Mouse (Mus musculus) adrenal gland, postnatal 14 days (tissue): ENCODE measurements around the gene Ggt6. TPM values are rescaled to one million over a fixed set of nuclear protein-coding genes. Genes with fewer than 3 reads are reported as not detected.

Experiments used
- DNase-seq: peaks from one replicate; pipeline ENCODE4 v3.0.0; 2021; ENCODE audit warnings: mixed read lengths
- long read RNA-seq, 2 experiments: library from polyadenylated mRNA; stranded (forward); transcript quantifications; one replicate each; pipeline ENCODE4 v2.0.0; 2021
- total RNA-seq: library from RNA; stranded (reverse); gene quantifications from 2 replicates; pipeline ENCODE4 v1.2.3, GENCODE M21; 2021

Ggt6 gene
- 1.7 and 2.8 TPM in 2 replicates for total RNA-seq
- long read RNA-seq, experiment 1, partial matches to known transcripts, result 1 of 4 reads
- long read RNA-seq, experiment 1, other reads (novel, unspliced or antisense), result 2 of 4 reads
- long read RNA-seq, experiment 2, partial matches to known transcripts, result 0 of 2 reads
- long read RNA-seq, experiment 2, other reads (novel, unspliced or antisense), result 2 of 2 reads

DNA sequence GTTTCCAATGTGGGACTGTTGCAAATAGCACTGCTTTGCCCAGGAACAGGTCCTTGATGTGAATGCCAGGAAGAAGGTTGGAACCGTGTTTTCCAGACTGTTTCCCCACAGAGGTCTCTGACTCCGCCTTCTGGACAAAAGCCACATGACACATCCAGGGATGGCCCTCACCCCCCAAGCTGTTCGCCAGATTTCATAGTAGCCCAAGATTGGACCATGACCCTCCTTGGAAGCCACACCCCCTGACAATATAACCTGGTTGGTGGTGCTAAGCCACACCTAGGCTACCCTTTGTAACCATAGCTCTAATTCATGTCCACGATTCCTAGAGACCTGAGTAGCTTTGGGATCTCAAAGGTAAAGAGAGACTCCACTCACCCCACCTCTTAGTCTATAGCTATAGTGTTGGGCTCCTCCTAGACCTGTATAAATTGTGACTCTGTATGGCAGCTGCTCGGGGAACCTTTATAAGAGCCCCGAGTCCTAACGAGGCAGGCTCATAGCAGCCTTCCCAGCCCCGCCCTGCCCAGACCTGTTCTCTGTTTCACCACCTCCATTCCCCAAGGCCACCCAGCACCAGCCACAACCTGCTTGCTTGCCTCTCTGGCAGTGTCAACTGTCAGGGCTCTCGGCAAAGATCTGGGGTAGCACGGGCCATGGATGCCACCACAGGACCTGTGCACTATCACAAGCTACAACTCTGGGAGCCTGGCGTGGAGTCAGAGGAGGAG is at the start of gene Ggt6:
Gene Ggt6 (plus strand): TSS at position 564 of the 731 bp plus-strand sequence.
- peak; percentile 84 for DNase-seq

DNA sequence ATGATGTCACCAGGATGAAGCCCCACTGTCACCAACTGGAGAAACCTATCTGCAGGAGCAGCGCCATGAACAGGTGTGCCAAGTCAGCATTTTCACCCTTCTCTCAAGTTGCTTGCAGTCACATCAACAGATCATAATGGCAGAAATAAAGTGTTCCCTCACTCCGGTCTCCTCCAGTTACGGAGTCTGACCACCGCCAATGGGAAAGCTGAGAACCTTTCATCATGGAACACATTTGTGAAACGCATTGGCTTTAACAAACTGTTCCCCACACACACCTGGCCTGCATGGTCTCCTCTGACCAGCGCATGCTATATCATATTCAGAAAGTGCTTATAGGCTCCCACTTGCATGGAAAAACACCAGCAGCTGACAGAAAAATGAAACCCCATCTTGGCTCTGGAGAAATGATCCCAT is 47.2 kb upstream of the Ggt6 start:
- DNase-seq, result no peak

DNA sequence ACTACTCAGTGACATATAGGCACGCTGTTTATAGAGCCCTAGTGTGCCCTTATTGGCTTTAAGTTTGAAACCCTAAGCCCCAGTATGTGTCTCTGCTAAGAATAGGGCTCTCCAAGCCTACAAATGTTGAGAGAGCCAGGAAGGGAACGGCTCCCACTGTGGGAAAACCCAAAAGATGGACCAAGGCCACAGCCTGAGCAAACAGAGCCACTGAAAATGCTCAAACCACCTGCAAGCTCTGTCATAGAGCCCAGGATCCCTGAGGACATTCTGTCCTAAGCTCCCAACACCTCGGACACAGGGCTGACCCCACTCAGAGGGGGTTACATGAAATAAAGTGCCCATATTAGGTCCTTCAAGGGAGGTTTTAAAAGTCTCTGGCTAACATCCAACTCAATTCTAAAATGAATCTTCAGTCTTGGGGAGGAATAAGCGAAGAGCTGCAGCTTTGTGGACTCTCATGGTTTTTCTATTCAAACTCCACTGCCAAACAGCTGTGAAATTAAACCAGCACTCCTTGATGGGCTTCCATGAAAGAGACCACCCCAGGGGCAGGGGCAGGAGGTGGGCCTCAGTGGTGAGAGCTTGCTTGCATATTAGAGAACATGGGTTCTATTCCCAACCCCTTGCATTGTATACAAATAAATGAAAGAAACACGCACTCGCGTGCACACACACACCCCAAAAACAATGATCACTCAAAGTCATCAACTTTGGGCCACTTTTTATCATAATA is 45.8 kb upstream of the Ggt6 start:
- DNase-seq, result no peak

DNA sequence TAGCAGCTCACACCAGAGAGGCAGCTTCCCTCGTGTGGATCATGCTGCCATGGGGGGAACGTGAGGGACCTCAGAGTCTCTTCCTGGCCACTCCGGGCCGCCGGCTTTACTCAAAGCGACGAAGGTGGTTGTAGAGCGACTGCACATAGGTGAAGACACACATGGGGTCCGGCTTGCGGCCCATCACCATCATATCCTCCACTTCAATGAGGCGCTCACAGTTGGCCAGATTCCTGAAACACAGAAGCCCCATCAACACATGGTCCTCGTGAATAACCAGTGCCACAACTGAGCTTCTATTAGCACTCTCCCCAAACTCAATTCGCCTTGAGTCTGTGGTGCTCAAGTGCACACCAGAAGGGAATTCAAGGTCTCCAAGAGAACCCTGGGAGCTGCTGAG is 44.1 kb upstream of the Ggt6 start:
- DNase-seq, result no peak

DNA sequence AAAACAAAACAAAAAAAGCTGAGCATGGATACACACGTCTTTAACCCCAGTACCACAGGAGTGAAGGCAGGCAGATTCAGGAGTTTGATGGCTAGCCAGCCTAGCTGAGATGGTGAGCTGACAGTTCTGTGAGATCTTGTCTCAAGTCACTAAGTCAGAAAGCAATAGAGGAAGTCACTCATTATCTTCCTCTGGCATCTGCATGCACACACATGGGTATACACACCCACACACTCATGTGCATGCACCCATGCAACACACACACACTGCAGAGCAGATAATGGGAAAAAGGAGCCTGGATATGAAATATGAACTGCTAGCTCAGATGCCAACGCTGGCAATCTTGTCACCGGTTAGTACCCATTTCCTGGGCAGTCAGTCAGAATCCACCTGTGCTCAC is 42.1 kb upstream of the Ggt6 start:
- no peak for DNase-seq

DNA sequence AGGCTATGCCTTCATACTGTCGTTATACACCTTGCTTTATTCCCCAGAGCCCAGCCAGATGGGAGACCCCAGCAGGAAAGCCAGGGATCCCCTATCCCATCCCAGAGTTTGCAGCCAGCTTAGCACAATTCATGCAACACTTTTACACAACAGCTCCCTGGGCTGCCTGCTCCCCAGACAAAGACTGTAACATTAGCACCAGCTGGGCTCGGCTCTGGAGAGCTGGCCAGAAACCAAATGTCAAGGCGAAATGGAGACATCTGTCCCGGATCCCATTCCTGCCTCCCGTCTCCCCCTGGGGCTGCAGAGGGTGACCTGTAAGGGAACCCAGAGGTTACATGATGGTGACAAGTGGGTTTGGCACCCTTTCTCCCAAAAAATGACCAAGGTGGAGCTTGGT is 41.7 kb upstream of the Ggt6 start:
- DNase-seq, result peak; percentile 86

DNA sequence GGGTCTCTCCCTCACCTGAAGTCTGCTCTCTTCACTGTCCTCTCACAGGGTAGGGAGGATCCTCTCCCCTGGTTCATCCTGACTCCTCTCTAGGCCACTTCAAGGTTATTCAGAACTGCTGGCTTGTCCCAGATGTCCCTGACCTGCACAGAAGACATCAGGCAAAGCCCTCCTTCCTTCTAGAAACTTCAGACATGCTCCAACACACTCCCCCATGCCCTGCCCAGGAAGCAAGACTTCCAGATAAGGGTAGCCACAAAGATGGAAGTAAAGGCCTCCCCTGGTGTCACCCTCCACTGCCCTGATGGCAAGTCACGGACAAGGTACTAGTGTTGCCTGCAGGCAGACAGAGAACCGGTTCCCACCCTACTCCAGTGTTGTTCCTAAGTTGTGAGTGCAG is 40.6 kb upstream of the Ggt6 start:
- no peak for DNase-seq

DNA sequence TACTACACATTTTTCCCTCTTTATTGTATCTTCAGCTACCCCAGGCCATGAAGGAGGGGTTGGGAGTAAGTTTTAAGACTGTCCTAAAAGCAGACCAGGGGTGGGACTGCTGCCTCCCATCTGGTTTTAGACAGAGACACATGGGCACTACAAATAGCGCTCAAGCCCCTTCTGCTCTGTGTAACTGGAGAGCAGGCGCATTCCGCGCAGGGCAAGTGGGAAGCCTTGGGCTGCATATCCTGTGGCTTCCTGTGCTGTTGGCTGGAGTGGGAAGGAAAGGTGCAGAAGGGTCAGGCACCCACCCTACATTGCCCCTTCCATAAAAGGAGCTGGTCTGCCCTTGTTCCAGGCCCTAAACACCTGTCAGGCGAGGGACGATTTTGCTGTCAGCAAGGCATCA is 39.7 kb upstream of the Ggt6 start:
- no peak for DNase-seq

DNA sequence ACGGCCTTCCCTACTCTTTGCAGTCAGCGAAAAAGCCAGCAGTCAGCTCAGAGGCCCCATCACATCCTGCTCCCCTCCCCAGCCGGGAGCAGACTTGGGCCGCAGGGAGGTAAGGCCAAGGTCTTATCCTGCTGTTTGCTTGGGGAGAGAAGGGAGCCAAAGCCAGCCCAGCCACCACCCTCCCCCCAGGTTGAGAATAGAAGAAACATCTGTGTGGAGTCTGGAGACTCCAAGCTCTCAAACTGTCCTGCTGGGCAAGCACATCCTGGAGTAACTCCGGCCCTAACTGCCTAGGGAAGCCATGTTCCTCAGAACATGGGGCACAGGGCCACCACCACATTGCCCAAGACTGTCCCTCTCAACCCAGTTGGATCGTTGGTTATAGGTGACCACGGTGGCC is 38.7 kb upstream of the Ggt6 start:
- peak; percentile 68 for DNase-seq

DNA sequence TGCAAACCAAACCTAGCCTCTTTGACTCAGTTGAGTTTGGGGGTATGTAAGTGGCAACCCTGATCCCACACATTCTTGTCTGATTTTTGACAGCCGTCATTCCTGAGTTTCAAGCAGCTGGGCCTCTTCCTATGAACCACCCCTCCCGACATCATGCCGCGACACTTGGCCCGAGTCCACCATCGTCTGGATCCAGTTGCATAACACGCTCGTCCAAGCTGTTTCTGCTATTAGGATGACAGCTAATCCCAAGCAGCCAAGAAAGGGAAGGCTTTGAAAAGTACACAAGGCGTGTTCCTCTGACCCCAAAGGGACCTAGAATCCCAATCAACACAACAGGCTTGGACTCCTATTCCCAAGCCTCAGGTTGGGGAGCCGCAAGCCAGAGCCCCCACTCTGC is 38.3 kb upstream of the Ggt6 start:
- peak; percentile 84 for DNase-seq

DNA sequence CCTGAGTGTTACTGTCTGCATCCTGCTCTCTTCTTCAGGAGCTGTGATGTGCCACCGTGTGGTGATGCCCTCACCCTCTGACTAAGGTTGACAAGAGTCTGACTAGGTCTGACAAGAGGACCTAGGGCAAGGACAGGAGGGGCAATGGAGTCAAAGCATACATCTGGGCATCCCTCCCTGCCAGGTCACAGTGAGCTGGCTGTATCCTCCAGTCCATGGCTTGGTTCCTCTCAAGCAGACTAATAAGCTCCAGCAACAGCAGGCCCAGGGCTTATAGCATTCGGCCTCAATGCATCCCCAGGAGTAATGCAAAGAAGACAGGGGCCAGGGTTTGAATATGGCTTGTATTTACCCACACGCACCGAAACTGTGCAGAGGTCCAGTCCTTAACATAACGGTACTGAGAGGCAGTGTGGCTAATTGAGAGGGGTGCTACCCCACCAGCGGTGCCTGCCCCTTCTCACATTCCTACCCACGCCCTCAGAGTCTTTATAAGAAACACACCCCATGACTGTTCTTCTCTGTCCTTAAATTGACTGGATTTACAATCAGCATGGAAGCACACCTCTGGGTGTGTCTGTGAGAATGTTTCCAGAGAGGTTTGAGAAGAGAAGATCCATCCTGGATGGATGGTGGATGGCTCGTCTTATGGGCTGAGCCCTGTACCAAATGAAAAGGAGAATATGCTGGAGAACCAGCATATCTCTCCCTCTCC is 37.4 kb upstream of the Ggt6 start:
- DNase-seq, result no peak

DNA sequence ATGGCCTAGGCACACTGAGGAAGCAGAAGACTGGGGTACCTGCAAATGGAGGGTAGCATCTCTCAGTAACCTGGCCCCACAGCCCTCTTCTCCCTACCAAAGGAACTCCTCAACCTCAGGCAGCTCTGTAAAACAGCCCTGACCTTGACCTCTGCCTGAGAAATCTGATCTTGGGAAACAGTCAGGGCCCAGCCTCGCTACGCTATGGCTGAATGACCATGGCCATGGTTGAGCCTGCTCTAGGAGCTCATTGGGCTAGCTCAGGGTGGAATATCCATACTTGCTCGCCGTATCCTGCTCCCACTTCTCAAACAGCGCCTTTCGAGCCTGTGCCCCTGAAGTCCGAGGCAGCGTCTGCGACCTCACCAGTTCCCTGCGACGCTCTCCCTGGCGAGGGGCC is 34.3 kb upstream of the Ggt6 start:
- DNase-seq, result no peak

DNA sequence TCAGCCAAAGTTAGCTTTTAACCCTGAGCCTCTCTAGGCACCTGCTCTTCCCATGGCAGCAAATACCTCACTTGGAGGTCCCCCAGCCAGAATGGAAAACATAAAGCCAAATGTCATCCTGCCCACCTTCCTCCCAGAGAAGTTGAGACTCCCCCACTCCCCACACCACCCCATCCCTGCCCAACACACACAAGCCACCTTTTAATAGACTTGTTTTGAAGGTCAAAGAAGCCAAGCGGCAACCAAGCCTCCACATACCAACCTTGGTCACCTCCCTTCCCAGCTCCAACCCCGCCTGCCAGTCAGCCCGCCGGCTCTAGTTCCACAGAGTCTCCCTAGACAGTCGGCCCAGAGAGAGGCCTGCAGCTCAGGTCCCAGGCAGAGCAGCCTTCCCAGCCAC is 33.3 kb upstream of the Ggt6 start:
- no peak for DNase-seq

DNA sequence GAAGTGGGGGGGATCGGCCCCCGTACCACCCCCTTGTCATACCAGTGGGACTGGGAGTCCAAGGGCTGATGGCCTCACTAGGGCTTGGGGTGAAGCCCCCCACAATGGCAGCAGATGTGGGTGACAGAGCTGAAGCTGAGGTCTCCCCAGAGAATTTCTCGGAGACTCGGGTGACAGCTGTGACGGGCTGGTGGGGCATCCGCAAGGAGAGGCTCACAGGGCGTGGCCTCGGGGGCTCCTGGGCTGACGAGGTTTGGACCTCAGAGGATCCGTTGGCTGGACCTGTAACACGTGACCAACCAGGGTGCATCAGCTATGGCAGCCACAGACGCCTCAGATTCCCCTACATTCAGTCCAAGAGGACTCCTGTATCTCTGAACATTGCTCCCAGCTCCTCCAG is 32.4 kb upstream of the Ggt6 start:
- no peak for DNase-seq

DNA sequence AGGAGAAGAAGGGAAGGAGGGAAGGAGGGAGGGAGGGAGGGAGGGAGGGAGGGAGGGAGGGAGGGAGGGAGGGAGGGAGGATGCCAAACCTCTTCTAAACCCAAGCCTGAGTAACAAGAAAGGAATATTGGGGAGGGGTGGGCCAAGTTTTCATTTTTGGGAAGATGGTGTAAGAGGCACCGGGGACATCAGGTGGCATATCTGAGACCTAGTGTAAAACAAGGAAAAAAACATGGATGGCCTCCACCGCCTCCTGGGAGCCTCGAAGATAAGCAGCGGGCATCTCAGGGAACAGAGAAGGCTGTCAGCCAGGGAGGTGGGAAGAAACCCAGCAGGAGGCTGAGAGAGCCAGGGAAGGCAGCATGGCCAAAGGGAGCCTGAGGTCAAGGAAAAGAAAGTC is 29.8 kb upstream of the Ggt6 start:
- no peak for DNase-seq

DNA sequence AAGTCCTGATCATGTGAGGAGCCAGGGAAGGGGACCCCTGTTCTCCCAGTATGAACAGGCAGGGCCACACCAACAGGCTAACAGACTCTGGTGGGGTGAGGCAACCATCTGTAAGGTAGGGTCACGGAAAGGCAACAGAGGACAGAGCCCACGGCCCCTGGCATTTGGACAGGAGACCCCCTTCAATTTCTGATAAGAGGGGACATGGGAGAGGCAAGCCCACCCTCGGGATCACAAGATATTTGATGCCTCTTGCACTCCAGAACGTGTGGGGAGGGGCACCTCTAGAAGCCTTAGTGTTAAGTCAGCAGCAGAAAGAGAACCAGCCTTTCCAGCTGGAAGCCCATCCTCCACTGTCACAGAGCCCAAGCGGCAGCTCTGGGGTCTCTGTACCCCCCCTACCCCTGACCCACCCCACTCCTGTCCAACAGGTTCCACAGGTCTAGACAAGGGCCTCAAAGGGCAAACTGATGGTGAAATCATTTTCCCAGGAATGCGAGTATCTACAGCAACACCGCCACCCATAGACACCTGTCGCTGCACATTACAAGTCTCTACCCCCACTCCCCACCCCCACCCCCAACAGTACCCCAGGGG is 29.1 kb upstream of the Ggt6 start:
- no peak for DNase-seq

DNA sequence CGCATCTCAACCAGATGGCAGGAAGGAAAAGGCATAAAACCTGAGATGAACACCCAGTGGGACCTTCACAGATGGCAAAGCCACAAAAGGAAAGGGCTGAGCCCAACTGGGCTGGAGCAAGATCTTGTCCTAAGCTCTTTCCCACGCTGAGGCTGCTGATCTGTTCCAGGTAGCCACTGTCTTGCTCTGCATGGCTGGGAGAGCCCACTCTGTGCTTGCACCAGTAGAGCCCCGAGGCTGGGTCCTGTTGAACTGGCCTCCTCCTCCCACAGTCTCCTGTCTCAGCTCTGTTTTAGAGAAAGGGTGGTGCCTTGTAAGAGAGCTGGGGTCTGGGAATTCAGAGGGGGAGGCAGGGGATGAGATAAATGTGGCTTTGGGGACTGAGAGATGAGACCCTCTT is 28.2 kb upstream of the Ggt6 start:
- DNase-seq, result no peak

DNA sequence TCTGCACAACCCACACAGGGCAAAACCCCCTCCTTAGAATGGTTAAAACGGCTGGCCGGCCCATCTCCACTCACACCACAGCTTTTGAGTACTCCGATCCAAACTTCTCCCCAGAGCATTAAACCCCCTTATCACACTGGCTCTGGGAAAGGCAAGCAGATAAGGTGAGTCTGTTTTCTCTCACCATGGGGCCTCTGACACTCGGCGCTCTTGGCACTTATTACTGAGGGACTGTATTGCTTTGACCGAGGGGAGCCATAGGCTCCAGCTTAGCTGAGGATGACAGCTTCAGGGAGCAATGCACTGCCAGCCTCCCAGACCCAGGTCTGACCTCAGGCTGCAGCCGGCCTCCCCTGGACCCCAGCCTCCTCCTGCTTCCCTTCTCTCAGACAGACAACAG is 27.8 kb upstream of the Ggt6 start:
- no peak for DNase-seq

DNA sequence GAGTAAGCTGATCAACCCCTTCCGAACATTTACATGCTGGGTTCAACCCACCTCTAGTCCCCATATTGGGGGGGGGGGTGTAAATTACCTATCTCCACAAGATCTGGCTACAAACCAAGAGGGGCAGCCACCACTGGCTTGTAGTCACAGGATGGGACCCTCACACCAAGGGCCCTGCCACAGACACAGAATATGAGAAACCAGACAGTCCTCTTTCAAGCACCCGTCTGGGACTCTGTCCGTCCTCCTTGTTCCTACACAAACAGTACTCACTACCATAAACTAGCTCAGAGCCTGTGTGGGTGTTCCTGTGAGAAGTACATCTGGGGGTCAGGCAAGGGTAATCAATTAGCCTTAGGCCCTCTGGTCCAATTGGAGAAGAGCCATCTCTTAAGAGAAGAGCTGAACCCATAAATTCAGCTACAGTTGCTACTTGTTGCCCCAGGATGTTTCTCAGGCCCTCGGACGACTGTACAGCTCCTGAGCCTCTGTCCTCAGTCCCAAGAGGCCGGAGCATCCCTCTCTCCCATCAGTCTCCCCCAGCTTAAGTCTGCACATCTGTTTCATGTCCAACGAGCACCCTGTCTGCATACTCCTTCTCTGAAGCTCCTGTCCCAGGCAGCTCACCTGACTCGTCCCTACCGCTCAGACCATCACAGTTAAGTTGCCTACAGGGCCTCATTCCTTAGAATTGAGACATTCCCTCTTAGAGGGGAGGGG is 26.7 kb upstream of the Ggt6 start:
- DNase-seq, result no peak

DNA sequence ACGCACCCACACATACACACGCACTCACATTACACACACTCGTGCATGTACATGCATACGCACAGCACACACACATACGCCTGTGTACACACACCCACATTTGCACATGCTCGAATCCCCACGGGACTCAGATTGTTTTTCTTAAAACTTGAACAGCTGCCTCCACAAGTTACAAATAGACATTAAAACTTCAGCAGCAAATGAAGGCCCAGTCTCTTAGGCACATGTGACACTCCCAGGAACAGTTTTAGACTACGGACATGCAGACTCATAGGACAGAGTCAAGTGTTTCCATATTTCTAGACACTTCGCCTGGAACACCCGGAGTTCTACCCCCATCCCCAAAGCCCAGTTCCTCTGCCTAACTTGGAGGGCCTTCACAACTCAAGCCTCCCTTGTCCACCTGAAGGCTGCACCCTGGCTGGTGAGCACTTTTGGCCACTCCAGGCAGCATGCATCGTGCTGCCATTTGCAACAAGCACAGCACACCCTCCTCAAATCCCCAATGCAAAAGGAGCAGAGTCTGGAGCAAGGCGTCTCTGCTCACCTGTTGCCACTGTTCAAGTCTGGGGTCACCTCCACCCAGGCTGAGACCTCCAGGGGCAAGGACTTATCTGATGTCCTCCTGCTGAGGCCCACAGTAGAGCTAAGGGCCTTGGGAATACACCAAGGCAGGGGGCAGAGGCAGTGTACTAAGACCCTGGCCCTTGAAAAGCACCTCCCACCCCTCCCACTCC is 25.5 kb upstream of the Ggt6 start:
- DNase-seq, result no peak

DNA sequence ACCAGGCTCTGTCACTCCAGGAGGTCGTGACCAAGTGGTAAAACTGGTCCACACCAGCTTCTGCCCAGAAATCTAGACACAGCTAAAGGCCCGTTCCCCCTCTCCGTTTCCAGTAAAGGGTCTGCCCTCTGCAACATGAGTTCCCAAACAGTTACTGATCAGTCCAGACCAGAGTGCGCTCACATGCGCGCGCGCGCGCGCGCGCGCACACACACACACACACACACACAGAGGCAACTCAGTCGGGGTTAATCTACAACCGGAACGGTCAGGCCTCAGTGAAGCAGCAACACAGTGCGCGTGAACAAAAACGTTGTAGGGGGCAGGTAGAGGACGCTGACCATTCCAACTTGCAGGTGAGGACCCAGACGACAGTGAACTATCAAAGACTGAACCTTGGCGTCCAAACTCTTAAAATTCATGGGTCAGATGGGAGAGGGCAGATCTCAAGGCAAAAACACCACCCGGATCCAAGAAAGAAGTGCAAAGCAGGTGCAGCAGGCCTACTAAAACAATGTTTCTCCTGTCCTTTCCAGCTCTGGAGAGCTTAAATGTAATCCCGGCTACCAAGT is 24.7 kb upstream of the Ggt6 start:
- DNase-seq, result no peak
